Mouse (Mus musculus): Measurements from ENCODE around the gene Herc6. TPM values are rescaled to one million over a fixed set of nuclear protein-coding genes. Genes with fewer than 3 reads are reported as not detected.

Gene Herc6
- polyA plus RNA-seq, 1 experiment from 2014 or later, result 3.8 TPM

- ATAC-seq (replicated peaks; ENCODE audit: low FRiP score), result peak; percentile 38
- H3K9ac ChIP-seq, result peak within 1 kb of the TSS; percentile 86
- under 1% methylated on average over 10 of the region's 10 CpGs for WGBS
These were observed 121.6 kb downstream of the Herc6 start, which contains the start of gene Lancl2 for GRCm38 (mm10) chr6:57702376-57702742. Lancl2 (plus strand) TSS chr6:57702540.

DNA sequence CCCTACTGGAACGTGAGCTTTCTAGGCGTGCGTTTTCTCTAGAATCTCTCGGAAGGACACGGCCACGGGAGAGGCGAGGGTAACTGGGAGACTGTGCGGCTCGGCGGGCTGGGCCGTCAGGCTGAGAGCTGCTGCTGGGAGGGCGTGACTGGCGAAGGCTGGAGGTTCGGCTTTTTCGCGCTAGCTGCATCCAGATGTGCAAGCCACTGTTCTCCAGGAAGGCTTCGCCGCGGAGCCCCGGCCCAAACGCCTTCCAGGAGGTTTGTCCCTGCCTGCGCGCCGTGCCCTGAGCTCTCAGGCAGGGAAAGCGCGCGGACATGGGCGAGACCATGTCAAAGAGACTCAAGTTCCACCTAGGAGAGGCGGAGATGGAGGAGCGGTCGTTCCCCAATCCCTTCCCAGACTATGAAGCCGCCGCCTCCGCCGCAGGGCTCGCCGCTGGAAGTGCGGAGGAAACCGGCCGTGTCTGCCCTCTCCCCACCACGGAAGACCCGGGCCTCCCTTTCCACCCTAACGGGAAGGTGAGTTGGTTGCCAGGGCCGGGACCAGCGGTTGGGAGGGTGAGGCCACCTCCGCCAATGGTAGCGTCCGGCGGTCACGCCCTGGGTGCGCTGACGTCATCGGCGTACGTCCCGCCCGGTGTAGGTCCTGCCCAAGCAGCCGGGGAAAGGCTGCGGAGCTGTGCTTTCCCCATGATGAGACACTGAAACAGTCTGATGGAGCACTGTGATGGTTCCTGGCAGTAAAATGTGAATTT lies 122.1 kb downstream of the Herc6 start:
- Histone ChIP-seq H3K4me1 (peaks cover 12% of the 10 kb centered on the region), H3K27ac (peak overlapping the region; percentile 98), H3K4me2 (peak overlapping the region; percentile 70), H3K9ac (peak overlapping the region; percentile 86), H3K36me3 (no peaks in the 10 kb centered on the region), H3K9me3 (replicated peaks) (no peaks in the 10 kb centered on the region), H3K27me3 (no peaks in the 10 kb centered on the region), H3K4me3 (replicated peaks) (peak overlapping the region; percentile 68)
- ATAC-seq (replicated peaks; ENCODE audit: low FRiP score), result peak; percentile 100
- WGBS, result under 1% methylated on average over 59 of the region's 59 CpGs

More at GRCm38 (mm10) chr6:57702376-57702742, 121.6 kb downstream of the Herc6 start, which contains the start of gene Lancl2:
- H3K4me3 ChIP-seq (replicated peaks), result peak within 1 kb of the TSS; percentile 68
- H3K27me3 ChIP-seq, result no peaks in the 10 kb centered on the region
- no peaks in the 10 kb centered on the region for H3K9me3 ChIP-seq (replicated peaks)
- H3K4me1 ChIP-seq, result peaks cover 12% of the 10 kb centered on the region
- H3K27ac ChIP-seq, result peak within 1 kb of the TSS; percentile 98
- peak within 1 kb of the TSS; percentile 70 for H3K4me2 ChIP-seq
- H3K36me3 ChIP-seq, result no peaks in the 10 kb centered on the region

- H3K4me1 ChIP-seq, result peaks cover 12% of the 10 kb centered on the region
- H3K9me3 ChIP-seq (replicated peaks), result no peaks in the 10 kb centered on the region
- ATAC-seq (replicated peaks; ENCODE audit: low FRiP score), result peak; percentile 10
- H3K4me2 ChIP-seq, result peak overlapping the region; percentile 70
- H3K4me3 ChIP-seq (replicated peaks), result peak overlapping the region; percentile 68
- H3K36me3 ChIP-seq, result no peaks in the 10 kb centered on the region
- WGBS, result 18% methylated on average over 2 of the region's 2 CpGs
- peak overlapping the region; percentile 98 for H3K27ac ChIP-seq
- H3K27me3 ChIP-seq, result no peaks in the 10 kb centered on the region
- peak overlapping the region; percentile 86 for H3K9ac ChIP-seq
These were observed 122.9 kb downstream of the Herc6 start for GRCm38 (mm10) chr6:57703703-57704102.

- H3K27ac ChIP-seq, result no peak overlapping the region
- no peak overlapping the region for H3K4me3 ChIP-seq (replicated peaks)
- no peak overlapping the region for H3K9ac ChIP-seq
- no peaks in the 10 kb centered on the region for H3K27me3 ChIP-seq
- H3K36me3 ChIP-seq, result no peaks in the 10 kb centered on the region
- H3K4me1 ChIP-seq, result peaks cover 8% of the 10 kb centered on the region
- H3K9me3 ChIP-seq (replicated peaks), result no peaks in the 10 kb centered on the region
- 98% methylated on average over 1 of the region's 1 CpGs for WGBS
- no peak for ATAC-seq (replicated peaks; ENCODE audit: low FRiP score)
- no peak overlapping the region for H3K4me2 ChIP-seq
These were observed 125.9 kb downstream of the Herc6 start for GRCm38 (mm10) chr6:57706721-57707120.

GRCm38 (mm10) chr6:57711726-57712125 lies 130.9 kb downstream of the Herc6 start:
- no peak overlapping the region for H3K4me2 ChIP-seq
- H3K36me3 ChIP-seq, result peaks cover 13% of the 10 kb centered on the region
- WGBS, result 11% methylated on average over 1 of the region's 1 CpGs
- H3K9me3 ChIP-seq (replicated peaks), result no peaks in the 10 kb centered on the region
- H3K4me1 ChIP-seq, result no peaks in the 10 kb centered on the region
- H3K27me3 ChIP-seq, result no peaks in the 10 kb centered on the region
- no peak overlapping the region for H3K9ac ChIP-seq
- no peak; the same call in 1 of the 2 replicates for ATAC-seq (replicated peaks; ENCODE audit: low FRiP score)
- no peak overlapping the region for H3K27ac ChIP-seq
- H3K4me3 ChIP-seq (replicated peaks), result no peak overlapping the region

Other genes starting within 250 kb of the Herc6 start
- gene Vmn1r17, start 217.3 kb upstream of the Herc6 start, polyA plus RNA-seq (2015; fragmentation: Nextera tagmentation; extraction: Ambion mirVana), result not detected in 2 replicates
- gene Vmn1r18, start 185.2 kb upstream of the Herc6 start, polyA plus RNA-seq (2015; fragmentation: Nextera tagmentation; extraction: Ambion mirVana), result not detected in 2 replicates
- not detected in 2 replicates for gene Vmn1r19, start 177.2 kb upstream of the Herc6 start, polyA plus RNA-seq (2015; fragmentation: Nextera tagmentation; extraction: Ambion mirVana)
- not detected in 2 replicates for gene Vmn1r20, start 152.1 kb upstream of the Herc6 start, polyA plus RNA-seq (2015; fragmentation: Nextera tagmentation; extraction: Ambion mirVana)
- 4.3 and 5.0 TPM in 2 replicates for gene Ppm1k, start 45.5 kb upstream of the Herc6 start, polyA plus RNA-seq (2015; fragmentation: Nextera tagmentation; extraction: Ambion mirVana)
- 23.1 and 23.4 TPM in 2 replicates for gene Pyurf, start 111.1 kb downstream of the Herc6 start, polyA plus RNA-seq (2015; fragmentation: Nextera tagmentation; extraction: Ambion mirVana)
- 33.6 and 34.6 TPM in 2 replicates for gene Lancl2, start 121.5 kb downstream of the Herc6 start, polyA plus RNA-seq (2015; fragmentation: Nextera tagmentation; extraction: Ambion mirVana)
- gene Vopp1, start 244.2 kb downstream of the Herc6 start, polyA plus RNA-seq (2015; fragmentation: Nextera tagmentation; extraction: Ambion mirVana), result 44.8 and 48.0 TPM in 2 replicates

Measured in kidney, embryonic 15.5 days (tissue).